Mouse (Mus musculus) frontal cortex, postnatal 36 days (tissue): ENCODE measurements around the gene Ddx31.

Source experiments
- DNase-seq, 2 experiments: peaks; one replicate each; pipeline ENCODE4 v3.0.0; 2022; ENCODE audit warnings: low spot score in 2 of 2

Gene Ddx31

DNA sequence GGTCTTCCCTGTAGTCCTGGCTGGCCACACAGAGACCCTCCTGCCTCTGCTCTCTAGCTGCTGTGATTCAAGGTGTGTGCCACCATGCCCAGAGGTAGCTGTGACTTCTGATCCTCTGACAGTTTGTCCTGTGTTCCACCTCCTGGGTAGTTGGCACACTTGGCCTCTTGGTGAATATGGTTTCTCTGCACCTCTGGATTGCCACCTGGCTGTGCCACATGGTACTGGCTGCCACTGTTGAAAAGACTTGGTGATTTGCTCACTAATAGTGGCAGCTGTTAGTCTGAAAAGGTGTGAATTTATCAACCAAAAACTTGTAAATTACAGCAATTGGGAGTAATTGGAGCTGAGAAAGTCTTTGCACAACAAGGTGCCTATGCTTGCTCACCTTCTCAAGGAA, 23.7 kb downstream of the Ddx31 start:
- no peak for DNase-seq

DNA sequence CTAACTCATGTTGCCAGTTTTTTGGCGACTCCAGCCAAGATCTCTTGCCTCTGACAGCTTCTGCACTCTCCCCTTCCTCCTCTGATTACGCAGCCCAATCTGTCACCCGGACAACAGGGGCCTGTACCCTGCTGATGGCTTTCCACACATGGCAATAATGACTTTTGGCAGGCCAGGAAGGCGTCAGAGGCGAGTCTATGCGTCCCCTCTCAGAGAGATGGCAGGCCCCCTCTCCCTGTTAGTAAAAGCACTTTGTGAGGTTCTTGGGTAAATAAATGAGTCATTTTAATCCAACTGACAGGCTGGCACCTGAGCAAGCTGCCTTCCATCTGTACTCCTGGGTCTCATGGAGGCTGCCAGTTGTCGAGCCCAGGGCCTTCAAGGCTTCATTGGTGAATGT, 27.3 kb downstream of the Ddx31 start:
- no peak for DNase-seq

- no peak for DNase-seq
These were observed 35.3 kb downstream of the Ddx31 start for GRCm38 (mm10) chr2:28875554-28875953.

- DNase-seq, result no peak
These were observed 41.1 kb downstream of the Ddx31 start for GRCm38 (mm10) chr2:28881275-28881674.

DNA sequence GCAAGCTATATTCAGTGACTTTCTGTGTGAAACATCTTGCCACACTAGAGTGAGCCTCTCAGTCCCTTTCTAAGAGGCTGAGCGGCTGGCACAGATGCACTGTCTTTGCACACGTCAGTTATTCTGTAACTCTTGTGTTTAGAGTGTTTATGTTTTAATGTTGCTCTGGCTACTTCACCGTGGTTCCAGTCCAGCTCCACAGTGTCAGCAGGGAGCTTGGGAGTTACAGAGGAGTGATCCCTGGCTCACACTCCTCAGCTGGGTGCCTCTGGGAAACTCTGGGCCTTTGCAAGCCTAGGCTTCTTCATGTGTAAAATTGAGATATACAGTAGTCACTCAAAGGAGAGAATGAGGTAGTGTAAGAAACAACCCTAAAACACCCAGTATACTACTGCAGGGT, 41.8 kb downstream of the Ddx31 start:
- no peak for DNase-seq

DNA sequence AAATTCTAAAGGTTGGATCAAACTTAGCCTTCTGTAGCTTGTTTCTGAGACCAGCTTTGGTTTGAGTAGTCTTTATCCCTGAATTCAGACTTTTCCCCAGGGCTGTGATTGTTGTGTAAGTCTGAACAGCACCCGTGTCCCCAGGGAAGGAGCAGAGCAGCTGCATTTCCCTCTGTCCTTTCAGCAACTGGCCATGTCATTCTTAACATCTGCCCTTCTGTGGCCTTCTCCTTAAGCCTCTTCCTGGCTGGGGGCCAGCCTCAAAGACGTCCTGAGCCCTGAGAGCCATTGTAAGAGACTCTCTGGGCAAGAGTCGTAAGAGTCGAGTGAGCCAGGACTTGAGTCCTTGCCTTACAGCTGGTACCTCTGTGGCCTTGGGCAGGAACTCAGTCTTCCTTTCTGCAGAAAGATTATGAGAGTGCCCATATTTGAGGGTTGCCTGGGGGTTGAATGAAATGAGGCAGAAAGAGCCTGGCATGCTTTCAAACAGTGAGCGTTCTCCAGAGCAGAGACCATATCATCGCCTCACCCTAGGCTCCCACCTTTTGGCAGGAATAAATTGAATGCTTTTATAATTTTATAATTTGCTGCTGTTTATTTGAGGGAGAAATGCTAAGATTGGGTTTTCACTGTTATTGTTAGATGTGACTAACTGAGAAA, 42.8 kb downstream of the Ddx31 start:
- no peak for DNase-seq

DNA sequence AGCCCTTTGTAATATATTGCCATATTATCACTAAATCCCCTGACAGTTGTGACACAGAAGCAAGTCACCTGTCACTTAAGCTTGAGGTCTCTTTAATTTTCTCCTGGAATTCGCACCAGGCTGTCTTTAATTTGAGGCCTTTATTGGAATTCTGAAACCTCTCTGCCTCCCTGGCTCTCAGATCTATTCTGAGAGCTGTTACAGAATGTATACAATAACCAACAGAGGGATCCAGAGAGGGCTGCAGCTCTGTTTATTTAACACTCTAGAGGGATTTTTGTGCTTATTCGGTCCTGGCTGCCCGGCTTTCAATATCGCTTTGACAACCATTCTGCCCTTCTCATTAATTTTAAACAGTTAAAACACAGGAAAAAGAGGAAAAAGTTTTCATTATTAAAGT, 44.7 kb downstream of the Ddx31 start:
- no peak for DNase-seq

GRCm38 (mm10) chr2:28892796-28893195, 52.6 kb downstream of the Ddx31 start:
- no peak for DNase-seq

DNA sequence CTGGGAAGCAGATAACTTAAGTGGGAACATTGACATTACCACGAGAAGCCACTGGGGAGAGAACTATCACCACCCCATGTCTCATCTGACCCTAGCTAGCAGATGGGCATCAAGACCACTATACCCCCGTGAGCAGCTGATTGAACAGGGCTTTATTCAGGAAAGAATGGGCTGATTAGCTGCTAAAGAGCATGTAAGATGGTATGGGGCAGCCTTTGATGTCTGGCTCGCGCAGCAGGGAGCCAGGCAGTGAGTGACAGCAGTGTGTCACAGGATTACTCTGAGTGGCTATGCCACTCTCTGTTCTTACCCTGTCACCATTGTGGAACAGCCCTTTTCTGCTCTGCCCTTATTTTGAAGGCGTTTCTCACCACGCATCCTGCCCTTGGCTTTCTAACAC, 53.3 kb downstream of the Ddx31 start:
- DNase-seq, result no peak

GRCm38 (mm10) chr2:28895876-28896275, 55.7 kb downstream of the Ddx31 start:
- DNase-seq, result no peak

DNA sequence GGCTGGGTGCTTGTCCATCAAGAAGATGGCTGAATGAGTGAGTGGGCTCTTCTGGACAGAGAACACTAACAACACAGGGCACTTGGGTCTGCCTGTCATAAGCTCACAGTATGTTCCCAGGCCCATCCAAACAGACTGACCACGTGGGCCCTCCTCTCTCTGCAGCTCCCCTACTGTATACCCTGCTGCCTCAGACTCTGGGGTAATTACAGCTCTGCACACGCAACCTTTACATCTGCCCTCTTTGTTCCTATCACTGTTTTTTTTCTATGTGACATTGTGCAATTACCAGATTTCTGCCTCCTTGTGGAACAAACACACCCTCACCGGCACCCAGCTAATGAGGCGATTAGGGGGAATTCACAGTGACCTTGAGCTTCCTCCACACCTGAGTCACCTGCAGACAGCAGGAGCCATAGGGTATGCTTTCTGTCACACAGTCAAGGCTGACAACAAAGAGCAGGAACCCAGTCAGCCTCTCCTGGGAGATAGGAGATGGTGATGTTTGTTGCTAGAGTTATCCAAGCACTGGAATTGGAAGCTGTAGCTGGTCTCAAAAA, 57.2 kb downstream of the Ddx31 start:
- no peak for DNase-seq

- DNase-seq, result no peak
These were observed 62.1 kb downstream of the Ddx31 start for GRCm38 (mm10) chr2:28902291-28902690.

- DNase-seq, result no peak
These were observed 63.7 kb downstream of the Ddx31 start for GRCm38 (mm10) chr2:28903871-28904270.

GRCm38 (mm10) chr2:28904786-28905185, 64.6 kb downstream of the Ddx31 start:
- DNase-seq, result no peak

GRCm38 (mm10) chr2:28905561-28905960, 65.4 kb downstream of the Ddx31 start:
- DNase-seq, result no peak

- no peak for DNase-seq
These were observed 67.6 kb downstream of the Ddx31 start for GRCm38 (mm10) chr2:28907691-28908388.

- no peak for DNase-seq
These were observed 68.4 kb downstream of the Ddx31 start for GRCm38 (mm10) chr2:28908389-28909153.

GRCm38 (mm10) chr2:28909186-28909817, 69.1 kb downstream of the Ddx31 start:
- no peak for DNase-seq

DNA sequence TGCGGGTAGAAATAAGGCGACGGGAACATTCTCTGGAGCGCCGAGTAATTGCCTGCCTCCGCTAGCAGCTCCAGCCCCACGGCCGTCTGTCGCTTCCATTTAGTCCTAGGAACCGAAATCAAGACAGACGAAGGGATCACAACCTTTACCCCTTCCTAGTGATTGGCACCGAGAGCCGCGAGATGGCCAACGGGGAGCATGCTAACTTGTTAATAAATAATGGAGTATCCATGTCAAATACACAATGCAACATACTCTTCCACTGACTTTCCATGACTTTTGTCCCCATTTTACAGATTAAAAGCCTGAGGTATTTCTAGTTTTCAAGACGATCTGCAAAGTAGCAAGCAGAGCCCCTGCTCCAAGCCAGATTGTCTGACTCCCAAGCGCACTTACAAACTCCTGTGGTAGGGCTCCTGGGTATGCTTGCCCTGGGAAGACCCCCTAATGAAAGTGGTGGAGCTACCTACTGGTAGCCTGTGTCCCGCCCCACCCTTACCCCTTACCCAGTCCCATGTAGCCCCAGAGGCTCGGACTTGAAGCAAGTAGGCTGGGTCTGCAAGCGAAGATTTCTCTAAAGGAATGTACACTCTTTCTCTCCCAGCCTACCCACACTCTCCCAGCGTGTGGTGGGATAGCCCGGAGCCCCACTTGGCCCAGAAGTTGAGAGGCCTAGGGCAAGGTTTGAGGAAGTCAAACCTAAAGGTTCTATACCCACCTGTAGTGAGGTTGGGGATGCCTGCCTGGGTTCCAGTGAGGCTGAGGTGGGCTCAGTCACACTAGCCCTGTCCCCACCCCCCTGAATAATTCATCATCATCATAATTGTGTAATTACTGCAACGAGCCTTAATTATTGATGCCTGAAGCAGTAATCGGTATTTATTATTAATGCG, 69.9 kb downstream of the Ddx31 start:
- DNase-seq, result no peak

GRCm38 (mm10) chr2:28910877-28911276, 70.7 kb downstream of the Ddx31 start:
- DNase-seq, result no peak
